Mouse (Mus musculus): ENCODE measurements around the gene Zbtb16. TPM values are rescaled to one million over a fixed set of nuclear protein-coding genes. Genes with fewer than 3 reads are reported as not detected.

The Zbtb16 gene
- polyA plus RNA-seq, 1 experiment from 2014 or later: 9.7 TPM

GRCm38 (mm10) chr9:48783292-48783691, 52.7 kb downstream of the Zbtb16 start:
- no peaks in the 10 kb centered on the region for H3K27me3 ChIP-seq (replicated peaks)
- no peak overlapping the region for H3K4me2 ChIP-seq
- H3K4me1 ChIP-seq: peaks cover 19% of the 10 kb centered on the region
- H3K9ac ChIP-seq (replicated peaks): no peak overlapping the region
- H3K4me3 ChIP-seq (replicated peaks): no peak overlapping the region
- no peak for ATAC-seq (ENCODE audit: low FRiP score)
- WGBS: 69% methylated on average over 4 of the region's 4 CpGs
- no peaks in the 10 kb centered on the region for H3K9me3 ChIP-seq (replicated peaks)
- no peak overlapping the region for H3K27ac ChIP-seq (replicated peaks)
- no peaks in the 10 kb centered on the region for H3K36me3 ChIP-seq

GRCm38 (mm10) chr9:48782284-48783060, 53.5 kb downstream of the Zbtb16 start:
- no peak overlapping the region for H3K4me3 ChIP-seq (replicated peaks)
- no peak overlapping the region for H3K27ac ChIP-seq (replicated peaks)
- no peak for ATAC-seq (ENCODE audit: low FRiP score)
- no peaks in the 10 kb centered on the region for H3K27me3 ChIP-seq (replicated peaks)
- H3K9me3 ChIP-seq (replicated peaks): no peaks in the 10 kb centered on the region
- no peak overlapping the region for H3K9ac ChIP-seq (replicated peaks)
- no peaks in the 10 kb centered on the region for H3K36me3 ChIP-seq
- no peak overlapping the region for H3K4me2 ChIP-seq
- whole genome bisulfite sequencing: 36% methylated on average over 15 of the region's 15 CpGs
- H3K4me1 ChIP-seq: peaks cover 14% of the 10 kb centered on the region

GRCm38 (mm10) chr9:48776268-48776667, 59.8 kb downstream of the Zbtb16 start:
- Histone ChIP-seq H3K4me1 (peaks cover 10% of the 10 kb centered on the region), H3K4me3 (replicated peaks) (no peak overlapping the region), H3K27me3 (replicated peaks) (no peaks in the 10 kb centered on the region), H3K9ac (replicated peaks) (no peak overlapping the region), H3K27ac (replicated peaks) (no peak overlapping the region), H3K36me3 (no peaks in the 10 kb centered on the region), H3K4me2 (no peak overlapping the region), H3K9me3 (replicated peaks) (no peaks in the 10 kb centered on the region)
- 81% methylated on average over 7 of the region's 7 CpGs for WGBS
- ATAC-seq (ENCODE audit: low FRiP score): no peak

GRCm38 (mm10) chr9:48775561-48775960, 60.5 kb downstream of the Zbtb16 start:
- Histone ChIP-seq H3K9me3 (replicated peaks) (no peaks in the 10 kb centered on the region), H3K4me3 (replicated peaks) (no peak overlapping the region), H3K36me3 (no peaks in the 10 kb centered on the region), H3K9ac (replicated peaks) (no peak overlapping the region), H3K27ac (replicated peaks) (no peak overlapping the region), H3K4me2 (no peak overlapping the region), H3K27me3 (replicated peaks) (no peaks in the 10 kb centered on the region), H3K4me1 (peaks cover 10% of the 10 kb centered on the region)
- 72% methylated on average over 2 of the region's 2 CpGs for WGBS
- no peak for ATAC-seq (ENCODE audit: low FRiP score)

- Histone ChIP-seq H3K9ac (replicated peaks) (no peak overlapping the region), H3K27me3 (replicated peaks) (no peaks in the 10 kb centered on the region), H3K4me1 (no peaks in the 10 kb centered on the region), H3K36me3 (no peaks in the 10 kb centered on the region), H3K9me3 (replicated peaks) (no peaks in the 10 kb centered on the region), H3K4me2 (no peak overlapping the region), H3K4me3 (replicated peaks) (no peak overlapping the region), H3K27ac (replicated peaks) (no peak overlapping the region)
- no peak for ATAC-seq (ENCODE audit: low FRiP score)
- 93% methylated on average over 8 of the region's 8 CpGs for WGBS
These were observed 62.3 kb downstream of the Zbtb16 start for GRCm38 (mm10) chr9:48773710-48774109.

- H3K27me3 ChIP-seq (replicated peaks): no peaks in the 10 kb centered on the region
- no peak overlapping the region for H3K27ac ChIP-seq (replicated peaks)
- no peak overlapping the region for H3K4me3 ChIP-seq (replicated peaks)
- no peak for ATAC-seq (ENCODE audit: low FRiP score)
- no peaks in the 10 kb centered on the region for H3K9me3 ChIP-seq (replicated peaks)
- 93% methylated on average over 6 of the region's 6 CpGs for WGBS
- no peak overlapping the region for H3K4me2 ChIP-seq
- no peaks in the 10 kb centered on the region for H3K4me1 ChIP-seq
- no peaks in the 10 kb centered on the region for H3K36me3 ChIP-seq
- H3K9ac ChIP-seq (replicated peaks): no peak overlapping the region
These were observed 62.9 kb downstream of the Zbtb16 start for GRCm38 (mm10) chr9:48773130-48773529.

- Histone ChIP-seq H3K36me3 (no peaks in the 10 kb centered on the region), H3K4me3 (replicated peaks) (no peak overlapping the region), H3K9me3 (replicated peaks) (no peaks in the 10 kb centered on the region), H3K4me1 (no peaks in the 10 kb centered on the region), H3K27me3 (replicated peaks) (no peaks in the 10 kb centered on the region), H3K9ac (replicated peaks) (no peak overlapping the region), H3K4me2 (no peak overlapping the region), H3K27ac (replicated peaks) (no peak overlapping the region)
- WGBS: 98% methylated on average over 6 of the region's 6 CpGs
- no peak for ATAC-seq (ENCODE audit: low FRiP score)
These were observed 64.5 kb downstream of the Zbtb16 start for GRCm38 (mm10) chr9:48771504-48771903.

- Histone ChIP-seq H3K27me3 (replicated peaks) (no peaks in the 10 kb centered on the region), H3K4me3 (replicated peaks) (no peak overlapping the region), H3K4me1 (no peaks in the 10 kb centered on the region), H3K4me2 (no peak overlapping the region), H3K27ac (replicated peaks) (no peak overlapping the region), H3K9ac (replicated peaks) (no peak overlapping the region), H3K36me3 (no peaks in the 10 kb centered on the region), H3K9me3 (replicated peaks) (no peaks in the 10 kb centered on the region)
- WGBS: 96% methylated on average over 4 of the region's 4 CpGs
- no peak for ATAC-seq (ENCODE audit: low FRiP score)
These were observed 67.1 kb downstream of the Zbtb16 start for GRCm38 (mm10) chr9:48768965-48769364.

GRCm38 (mm10) chr9:48767666-48768432, 68.2 kb downstream of the Zbtb16 start:
- ATAC-seq (ENCODE audit: low FRiP score): no peak
- Histone ChIP-seq H3K27me3 (replicated peaks) (no peaks in the 10 kb centered on the region), H3K9ac (replicated peaks) (no peak overlapping the region), H3K9me3 (replicated peaks) (no peaks in the 10 kb centered on the region), H3K4me2 (no peak overlapping the region), H3K4me1 (no peaks in the 10 kb centered on the region), H3K36me3 (no peaks in the 10 kb centered on the region), H3K4me3 (replicated peaks) (no peak overlapping the region), H3K27ac (replicated peaks) (no peak overlapping the region)
- WGBS: 76% methylated on average over 20 of the region's 20 CpGs

- Histone ChIP-seq H3K4me2 (no peak overlapping the region), H3K9me3 (replicated peaks) (no peaks in the 10 kb centered on the region), H3K36me3 (no peaks in the 10 kb centered on the region), H3K9ac (replicated peaks) (no peak overlapping the region), H3K4me3 (replicated peaks) (no peak overlapping the region), H3K4me1 (peaks cover 5% of the 10 kb centered on the region), H3K27ac (replicated peaks) (no peak overlapping the region), H3K27me3 (replicated peaks) (no peaks in the 10 kb centered on the region)
- no peak for ATAC-seq (ENCODE audit: low FRiP score)
These were observed 70.1 kb downstream of the Zbtb16 start for GRCm38 (mm10) chr9:48765927-48766326.

GRCm38 (mm10) chr9:48764311-48764710, 71.7 kb downstream of the Zbtb16 start:
- no peaks in the 10 kb centered on the region for H3K9me3 ChIP-seq (replicated peaks)
- no peaks in the 10 kb centered on the region for H3K27me3 ChIP-seq (replicated peaks)
- peaks cover 19% of the 10 kb centered on the region for H3K4me1 ChIP-seq
- WGBS: 82% methylated on average over 5 of the region's 5 CpGs
- no peak for ATAC-seq (ENCODE audit: low FRiP score)
- H3K27ac ChIP-seq (replicated peaks): no peak overlapping the region
- H3K36me3 ChIP-seq: no peaks in the 10 kb centered on the region
- H3K4me3 ChIP-seq (replicated peaks): no peak overlapping the region
- H3K9ac ChIP-seq (replicated peaks): no peak overlapping the region
- H3K4me2 ChIP-seq: no peak overlapping the region
